Mouse (Mus musculus): ENCODE measurements around the gene Msrb1.
A peak's percentile ranks its signal among the peaks of the same experiment; 100 is the strongest.
"Not testable (repeated sequence)": the region's sequence is repeated elsewhere in the genome, so short reads cannot be mapped to it uniquely, and the experiment has no call there.

Gene Msrb1

GRCm38 (mm10) chr17:24720616-24721015, 15.8 kb upstream of the Msrb1 start:
- DNase-seq, result not testable (repeated sequence)

- DNase-seq, result not testable (repeated sequence)
These were observed 15.0 kb upstream of the Msrb1 start for GRCm38 (mm10) chr17:24721383-24721955.

DNA sequence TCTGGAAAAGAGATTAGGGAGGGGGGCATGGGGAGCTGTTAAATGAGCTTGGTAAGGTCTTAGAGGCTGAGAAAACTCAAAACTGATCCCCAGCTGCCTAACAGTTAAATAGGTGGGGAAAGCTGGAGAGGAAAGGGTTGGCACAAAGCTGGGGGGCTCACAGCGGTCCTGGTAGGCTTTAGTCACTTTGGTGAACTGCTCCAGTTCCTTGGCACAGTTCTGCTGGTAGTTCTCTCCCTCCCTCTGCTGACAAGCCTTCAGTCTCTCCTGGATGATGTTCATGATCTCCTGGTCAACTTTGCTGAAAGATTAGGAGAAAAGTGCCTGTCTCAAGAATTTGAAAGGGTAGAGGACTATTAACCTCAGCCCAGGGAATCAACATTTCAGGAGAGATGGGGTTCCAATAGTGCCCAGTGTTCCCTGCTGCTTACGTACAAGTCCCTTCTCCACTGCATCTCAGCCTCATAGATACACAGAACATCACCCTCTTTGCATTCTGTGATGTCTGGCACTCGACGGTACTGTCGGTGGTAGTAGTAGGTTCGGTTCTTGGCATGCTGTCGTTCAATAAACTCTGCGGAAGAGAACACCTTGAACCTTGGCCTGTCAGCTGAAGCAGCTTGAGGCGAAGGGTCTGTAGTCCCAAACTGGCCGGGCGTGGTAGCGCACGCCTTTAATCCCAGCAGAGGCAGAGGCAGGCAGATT, 14.1 kb upstream of the Msrb1 start:
- DNase-seq, result no peak

DNA sequence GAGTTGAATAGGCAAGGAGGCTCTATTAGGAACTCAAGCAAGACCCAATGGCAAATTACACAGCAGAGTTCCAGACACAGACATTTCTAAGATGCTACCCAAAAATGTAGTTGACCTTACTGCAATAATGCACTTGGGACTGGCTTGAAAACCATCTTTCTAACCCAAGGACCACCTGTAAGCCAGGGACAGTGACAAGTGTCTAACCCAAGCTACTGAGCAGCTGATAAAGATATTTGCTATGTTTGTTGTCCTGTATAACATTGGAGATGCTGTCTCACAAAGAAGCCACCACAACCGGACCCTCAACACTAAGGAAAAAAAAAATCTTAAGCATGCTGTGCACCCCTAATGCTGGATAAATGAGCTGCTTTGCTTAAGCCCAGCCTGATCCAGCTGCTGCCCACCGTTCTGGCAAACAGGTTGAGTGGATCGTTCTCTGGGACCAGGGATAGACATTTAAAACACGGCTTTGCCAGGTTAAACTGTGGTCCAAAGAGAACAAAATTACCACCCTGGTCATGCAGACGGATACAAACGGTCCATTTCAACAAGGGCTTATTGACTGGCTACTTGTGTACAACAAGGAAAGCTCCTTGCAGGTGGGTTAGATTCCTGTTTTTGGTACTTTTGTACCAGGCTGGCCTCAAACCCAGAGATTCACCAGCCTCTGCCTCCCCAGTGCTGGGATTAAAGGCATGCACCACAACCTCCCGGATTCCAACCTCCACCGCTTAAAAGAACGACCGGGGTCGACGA, 13.1 kb upstream of the Msrb1 start:
- DNase-seq, result no peak

DNA sequence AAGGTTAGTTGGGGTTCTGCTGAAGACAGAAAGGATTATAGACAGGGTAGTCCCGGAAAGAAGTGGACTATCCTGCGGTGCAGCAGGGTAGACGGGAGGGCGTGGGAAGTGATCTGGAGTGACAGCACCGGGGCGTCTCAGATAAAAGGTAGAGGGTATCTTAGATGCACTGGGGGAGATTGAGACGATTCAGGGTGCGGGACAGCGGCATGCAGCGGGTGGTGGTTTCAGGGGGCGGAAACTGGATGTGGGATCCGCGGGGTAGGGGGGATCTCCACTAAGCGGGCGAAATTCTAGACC, 12.6 kb upstream of the Msrb1 start:
- no peak for DNase-seq

DNA sequence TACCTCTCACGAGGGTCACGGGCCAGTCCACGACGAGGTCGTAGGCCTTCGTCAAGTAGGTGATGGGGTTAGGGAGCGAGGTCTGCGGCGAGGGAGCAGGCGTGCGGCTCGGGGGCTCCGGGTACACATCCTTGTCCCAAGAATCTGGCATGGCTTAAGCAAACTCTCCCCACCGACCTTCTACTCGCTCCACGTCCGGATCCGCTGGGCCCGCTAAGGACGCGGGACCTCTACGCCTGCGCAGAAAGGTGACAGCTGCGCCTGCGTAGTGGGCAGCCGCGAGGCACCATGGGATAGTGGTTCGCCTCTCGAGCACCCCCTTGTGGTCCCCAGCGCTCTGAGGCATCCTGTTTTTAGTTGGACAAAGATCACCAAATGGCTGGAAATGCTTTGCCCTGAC, 12.3 kb upstream of the Msrb1 start, which contains the start of gene Ndufb10:
Gene Ndufb10, minus strand, starts transcription at position 295 of the 400 bp plus-strand sequence.
- peak; percentile 99 for DNase-seq

DNA sequence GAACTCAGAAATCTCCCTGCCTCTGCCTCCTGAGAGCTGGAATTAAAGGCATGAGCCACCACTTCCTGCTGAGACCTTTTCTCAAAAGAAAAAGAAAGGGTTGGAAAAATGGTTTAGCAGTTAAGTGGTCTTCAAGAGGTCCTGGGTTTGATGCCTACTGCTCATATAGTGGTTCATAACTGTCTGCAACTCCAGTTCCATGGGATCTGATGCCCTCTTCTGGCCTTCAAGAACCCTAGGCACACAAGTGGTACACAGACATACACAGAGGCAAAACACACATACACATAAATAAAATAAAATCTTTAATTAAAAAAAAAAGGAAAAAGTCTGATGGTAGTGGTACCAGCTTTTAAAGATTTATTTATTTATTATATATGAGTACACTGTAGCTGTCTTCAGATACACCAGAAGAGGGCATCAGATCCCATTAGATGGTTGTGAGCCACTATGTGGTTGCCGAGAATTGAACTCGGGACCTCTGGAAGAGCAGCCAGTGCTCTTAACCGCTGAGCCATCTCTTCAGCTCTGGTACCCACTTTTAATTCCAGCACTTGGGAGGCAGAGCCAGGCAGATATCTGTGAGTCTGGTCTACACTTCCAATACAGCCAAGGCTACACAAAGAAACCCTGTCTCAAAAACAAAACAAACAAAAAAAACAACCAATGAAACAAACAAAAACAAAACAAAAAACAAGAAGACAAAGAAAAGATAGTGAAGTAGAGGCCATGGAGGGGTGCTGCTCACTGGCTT, 10.6 kb upstream of the Msrb1 start:
- no peak for DNase-seq

DNA sequence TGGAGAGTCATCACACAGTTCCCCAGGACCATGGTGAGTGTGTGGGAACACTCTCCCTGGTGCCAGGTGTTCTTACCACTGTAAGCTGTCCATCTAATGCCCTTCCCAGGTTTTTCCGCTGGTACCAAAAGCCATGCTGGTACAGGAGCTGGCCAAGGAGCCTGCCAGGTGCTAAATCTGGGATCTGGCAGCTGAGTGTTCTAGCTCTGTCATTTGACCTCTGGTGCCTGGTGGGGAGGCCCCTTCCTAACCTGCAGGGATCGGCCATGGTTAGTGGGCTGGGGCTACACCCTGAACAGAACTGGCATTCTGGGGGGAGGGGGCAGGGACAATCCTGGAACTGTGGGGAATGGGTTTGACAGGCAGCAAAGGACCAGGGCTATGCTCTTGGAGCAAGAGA, 8.8 kb upstream of the Msrb1 start, which contains the start of gene Rpl3l:
Gene Rpl3l, plus strand, starts transcription at position 203 of the 400 bp plus-strand sequence.
- no peak for DNase-seq

GRCm38 (mm10) chr17:24728184-24728583, 8.3 kb upstream of the Msrb1 start:
- DNase-seq, result no peak

DNA sequence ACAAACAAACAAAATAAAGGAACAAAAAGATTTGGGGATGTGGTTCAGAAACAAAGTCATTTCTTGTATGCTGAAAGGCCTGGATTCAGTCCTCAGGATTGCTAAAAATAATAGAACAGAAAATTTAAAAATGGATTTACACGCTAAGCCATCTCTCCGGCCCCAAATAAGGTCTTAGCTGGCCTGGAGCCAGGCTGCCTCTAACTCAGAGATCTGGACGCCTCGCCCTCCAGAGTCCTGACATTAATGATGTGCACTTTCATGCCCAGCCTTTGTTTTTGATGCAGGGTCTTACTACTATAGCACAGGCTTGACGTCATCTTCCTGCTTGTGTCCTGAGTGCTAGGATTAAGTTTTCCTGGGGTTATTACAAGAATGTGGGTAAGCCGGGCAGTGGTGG, 7.4 kb upstream of the Msrb1 start:
- no peak for DNase-seq

DNA sequence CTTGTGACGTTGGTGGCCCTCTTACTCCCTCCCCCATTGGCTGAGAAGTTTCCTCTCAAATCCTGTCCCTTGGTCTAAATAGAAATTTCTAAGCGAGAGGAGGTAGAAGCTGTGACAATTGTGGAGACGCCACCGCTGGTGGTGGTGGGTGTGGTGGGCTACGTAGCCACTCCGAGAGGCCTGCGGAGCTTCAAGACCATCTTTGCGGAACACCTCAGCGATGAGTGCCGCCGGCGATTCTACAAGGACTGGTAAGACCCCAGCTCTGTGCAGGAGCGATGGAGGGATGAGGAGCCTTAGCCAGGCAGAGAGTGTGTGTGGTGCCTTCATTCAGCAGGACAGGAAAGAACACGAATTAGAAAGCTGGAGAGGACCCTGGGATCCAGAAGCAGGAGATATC, 5.7 kb upstream of the Msrb1 start:
- DNase-seq, result no peak

DNA sequence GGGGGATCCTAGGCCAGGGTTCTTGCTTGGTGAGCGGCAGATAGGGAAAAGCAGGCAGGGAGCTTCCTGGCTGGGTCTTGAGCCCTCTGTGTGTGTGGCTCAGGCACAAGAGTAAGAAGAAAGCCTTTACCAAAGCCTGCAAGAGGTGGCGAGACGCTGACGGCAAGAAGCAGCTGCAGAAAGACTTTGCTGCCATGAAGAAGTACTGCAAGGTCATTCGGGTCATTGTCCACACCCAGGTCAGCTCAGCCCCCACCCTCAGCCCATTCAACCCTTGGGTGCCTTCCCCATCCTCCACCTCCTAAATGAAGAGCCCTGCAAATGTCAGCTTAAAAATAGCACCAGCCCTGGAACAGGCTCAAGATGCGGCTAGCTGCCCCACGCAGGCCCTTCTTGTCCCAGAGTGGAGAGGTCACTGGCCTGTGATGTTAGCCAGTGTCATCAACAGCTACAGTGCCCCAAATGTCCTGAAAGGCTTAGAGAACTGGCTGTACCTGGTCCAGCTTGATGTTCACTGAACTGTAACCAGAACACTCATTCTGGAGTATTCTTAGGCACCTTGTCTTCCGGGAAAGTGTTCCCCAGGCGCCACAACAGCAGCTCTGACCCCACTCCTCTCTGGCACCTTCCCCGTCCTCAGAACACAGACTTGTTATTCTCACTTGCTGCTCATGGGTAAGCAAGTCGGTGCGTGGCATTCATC, 4.1 kb upstream of the Msrb1 start:
- DNase-seq, result no peak

DNA sequence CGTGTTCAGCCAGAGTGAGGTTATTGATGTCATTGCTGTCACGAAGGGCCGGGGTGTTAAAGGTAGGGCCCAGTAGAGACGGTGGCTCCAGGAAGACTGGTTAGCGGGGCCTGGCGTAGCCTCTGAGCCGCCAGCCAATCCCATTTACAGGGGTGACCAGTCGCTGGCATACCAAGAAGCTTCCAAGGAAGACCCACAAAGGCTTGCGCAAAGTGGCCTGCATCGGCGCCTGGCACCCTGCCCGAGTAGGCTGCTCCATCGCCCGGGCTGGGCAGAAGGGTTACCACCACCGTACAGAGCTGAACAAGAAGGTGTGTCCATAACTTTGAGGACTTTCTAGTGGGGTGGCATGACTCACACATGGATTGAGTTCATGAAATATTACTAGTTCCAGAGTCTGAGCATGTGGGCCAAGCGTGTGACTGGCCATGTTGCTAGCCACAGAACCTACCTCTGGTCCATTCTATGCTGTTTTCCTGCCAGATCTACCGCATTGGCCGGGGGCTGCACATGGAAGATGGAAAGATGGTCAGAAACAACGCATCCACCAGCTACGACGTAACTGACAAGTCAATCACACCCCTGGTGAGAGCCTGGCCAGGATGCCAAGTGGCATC, 2.9 kb upstream of the Msrb1 start:
- DNase-seq, result no peak

DNA sequence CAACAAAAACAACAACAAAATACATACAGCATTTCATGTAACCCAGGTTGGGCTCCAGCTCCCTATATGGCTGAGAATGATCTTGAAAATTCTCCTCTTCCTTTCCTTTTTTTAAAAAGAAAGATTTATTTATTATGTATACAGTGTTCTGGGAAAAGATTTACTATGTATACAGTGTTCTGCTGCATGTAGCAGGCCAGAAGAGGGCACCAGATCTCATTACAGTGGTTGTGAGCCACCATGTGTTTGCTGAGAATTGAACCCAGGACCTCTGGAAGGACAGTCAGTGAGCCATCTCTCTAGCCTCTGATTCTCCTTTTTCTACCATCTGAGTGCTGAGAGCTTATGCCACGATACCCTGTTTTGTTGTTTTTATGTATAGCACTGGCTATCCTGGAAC, 1.9 kb upstream of the Msrb1 start:
- no peak for DNase-seq

GRCm38 (mm10) chr17:24735446-24735845, 996 bp upstream of the Msrb1 start:
- no peak for DNase-seq

DNA sequence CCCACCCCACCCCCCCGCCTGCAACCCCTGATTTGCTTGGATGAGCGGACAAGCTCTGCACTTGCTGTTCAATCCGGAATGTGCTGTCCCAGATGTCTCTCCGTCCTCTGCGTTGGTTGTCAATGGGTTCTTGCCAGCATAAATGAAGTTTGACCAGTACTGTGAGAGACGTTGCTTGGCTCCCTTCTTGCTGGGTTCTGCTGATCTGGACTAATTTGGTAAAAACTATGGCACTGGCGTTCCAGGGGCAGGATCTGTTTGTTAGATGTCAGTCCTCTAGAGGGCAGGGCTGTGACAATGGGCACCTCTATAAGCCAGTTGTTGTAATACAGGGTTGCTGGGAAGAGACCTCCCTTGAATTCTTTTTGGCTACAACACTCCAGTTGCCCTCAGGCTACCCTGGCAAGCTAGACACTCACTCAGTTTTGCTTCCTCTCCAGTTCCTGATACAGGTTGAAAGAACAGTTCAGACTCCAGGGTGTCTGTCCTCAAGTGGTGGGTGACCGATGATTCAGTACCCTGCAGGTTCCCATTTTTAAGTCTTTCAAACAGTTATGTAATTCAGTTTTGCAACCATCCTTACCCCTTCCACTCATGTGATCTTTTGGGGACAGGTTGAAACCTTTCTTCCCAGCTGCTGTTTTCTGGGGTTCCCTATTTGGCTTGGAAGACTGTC, 831 bp downstream of the Msrb1 start:
- no peak for DNase-seq

GRCm38 (mm10) chr17:24738238-24738637, 1.8 kb downstream of the Msrb1 start:
- no peak for DNase-seq

GRCm38 (mm10) chr17:24739926-24740325, 3.5 kb downstream of the Msrb1 start:
- no peak for DNase-seq

- no peak for DNase-seq
These were observed 5.9 kb downstream of the Msrb1 start for GRCm38 (mm10) chr17:24742307-24742706.

DNA sequence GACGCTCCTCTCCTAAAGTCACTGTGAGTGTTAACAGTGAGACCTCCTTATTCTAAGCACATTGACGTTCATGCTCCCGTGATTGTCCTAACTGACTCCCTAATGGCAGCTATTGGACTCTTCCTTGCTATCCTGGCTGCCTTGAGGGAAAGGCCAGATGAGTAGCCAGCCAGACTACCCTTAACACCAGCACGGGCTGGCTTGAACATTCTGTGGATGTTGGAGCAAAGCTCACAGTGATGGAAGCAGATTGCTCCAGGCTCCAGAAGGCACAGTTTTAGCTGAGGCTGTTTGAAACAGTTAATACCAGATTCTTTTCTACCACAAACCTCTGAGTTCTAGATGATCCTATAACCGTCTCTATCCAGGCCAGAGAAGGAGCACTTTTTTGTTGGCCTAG, 7.5 kb downstream of the Msrb1 start:
- DNase-seq, result no peak

DNA sequence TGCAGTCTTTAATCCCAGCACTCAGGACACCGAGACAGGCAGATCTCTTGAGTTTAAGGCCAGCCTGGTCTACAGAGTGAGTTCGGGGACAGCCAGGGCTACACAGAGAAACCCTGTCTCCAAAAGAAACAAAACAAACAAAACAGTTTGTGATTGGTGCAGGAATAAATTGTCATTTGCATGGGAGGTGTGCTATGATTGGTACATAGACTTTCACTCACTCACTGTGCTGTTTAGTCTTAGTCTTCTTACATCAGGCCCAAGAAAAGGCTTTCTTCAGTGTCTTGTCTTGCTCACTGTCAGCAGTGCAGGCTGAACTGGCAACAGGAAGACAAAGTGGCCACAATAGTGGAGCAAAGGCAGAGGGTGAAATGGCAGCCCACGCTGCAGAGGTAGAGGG, 7.9 kb downstream of the Msrb1 start:
- no peak for DNase-seq

Data from lung, postnatal 14 days (tissue).